Mouse (Mus musculus) urinary bladder, postnatal 36 days (tissue): ENCODE results near the gene Olfr1175-ps.

Source experiments
- DNase-seq, 2 experiments: peaks; one replicate each; pipeline ENCODE4 v3.0.0; 2022; ENCODE audit warnings: low spot score in 2 of 2, mixed read lengths in 1 of 2

The Olfr1175-ps gene

DNA sequence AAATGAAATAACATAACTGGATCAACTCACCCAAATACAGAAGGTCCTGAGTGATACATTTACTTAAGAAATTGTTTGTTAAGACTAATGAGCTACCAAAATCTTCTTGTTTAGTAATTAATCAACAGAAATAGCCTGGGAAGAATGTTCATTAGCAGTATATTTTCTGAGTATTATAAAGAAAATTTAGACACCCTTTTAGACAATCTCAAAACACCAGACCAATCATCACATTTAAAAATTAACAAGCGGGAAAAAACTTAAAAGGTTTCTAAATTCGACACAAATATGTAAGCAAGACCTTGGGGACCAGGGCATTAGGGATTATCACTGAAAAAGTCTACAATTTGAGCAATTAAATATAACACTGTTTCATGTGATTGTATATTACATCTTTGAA is at the start of gene Olfr1175-ps:
Gene Olfr1175-ps (minus strand): TSS at position 101 of the 400 bp plus-strand sequence.
- DNase-seq = no peak

DNA sequence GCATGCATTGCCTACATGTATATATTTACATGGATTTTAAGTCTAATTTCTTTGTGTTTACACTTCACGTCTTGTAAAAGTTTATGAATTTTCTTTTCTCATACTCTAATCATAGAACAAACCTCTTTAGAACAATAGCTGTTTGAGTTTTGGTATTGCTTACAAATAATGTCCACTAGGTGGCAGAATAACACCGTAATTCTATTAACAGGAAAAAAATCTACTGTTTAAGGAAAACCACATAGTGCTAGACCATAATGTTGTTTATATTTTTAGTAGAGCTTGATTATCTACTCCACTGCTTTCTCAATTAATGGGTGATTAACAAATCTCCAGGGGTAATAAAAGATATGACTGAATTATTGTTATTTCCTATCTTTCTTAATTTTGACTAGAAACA is 29.3 kb upstream of the Olfr1175-ps start:
- DNase-seq = no peak

DNA sequence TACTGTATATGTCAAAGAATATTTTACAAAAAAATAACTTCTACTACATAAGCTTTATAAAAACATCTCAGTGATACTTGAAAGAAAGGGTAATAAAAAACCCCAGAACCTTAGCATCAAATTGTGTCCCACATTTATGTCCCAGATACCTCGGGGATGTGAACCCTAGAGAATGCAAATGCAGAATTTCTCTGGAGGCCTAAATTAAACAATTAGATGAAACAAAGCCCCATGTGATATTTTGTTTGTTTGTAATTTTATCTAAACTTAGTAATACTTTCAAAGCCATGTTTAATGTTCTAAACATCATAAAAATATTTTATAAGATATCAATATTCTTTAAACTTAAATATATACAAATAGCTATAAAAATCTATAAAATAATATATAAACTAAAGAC is 19.4 kb upstream of the Olfr1175-ps start, which contains the start of gene Olfr1177-ps:
Gene Olfr1177-ps (minus strand): TSS at position 101 of the 400 bp plus-strand sequence.
- no peak for DNase-seq

DNA sequence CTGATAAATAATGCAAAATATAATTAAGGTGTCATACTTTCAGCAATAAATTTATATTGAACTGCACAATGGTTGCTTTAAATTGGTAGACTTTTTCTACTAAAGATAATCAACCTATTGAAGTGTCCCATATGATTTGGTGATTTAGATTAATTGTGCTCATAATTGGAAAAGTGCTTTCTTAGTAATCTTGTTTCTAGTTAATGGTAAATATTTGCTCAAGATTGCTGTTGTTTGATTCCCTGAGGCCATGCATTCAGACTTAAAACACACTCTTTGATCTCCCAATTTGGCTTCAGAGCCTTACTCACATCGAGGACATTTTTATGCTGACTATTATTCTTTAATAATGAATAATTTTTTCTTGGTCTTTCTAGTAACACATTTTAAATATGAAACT is 9.4 kb upstream of the Olfr1175-ps start, which contains the start of gene Olfr1176:
Gene Olfr1176 (plus strand): TSS at position 301 of the 400 bp plus-strand sequence.
- no peak for DNase-seq

DNA sequence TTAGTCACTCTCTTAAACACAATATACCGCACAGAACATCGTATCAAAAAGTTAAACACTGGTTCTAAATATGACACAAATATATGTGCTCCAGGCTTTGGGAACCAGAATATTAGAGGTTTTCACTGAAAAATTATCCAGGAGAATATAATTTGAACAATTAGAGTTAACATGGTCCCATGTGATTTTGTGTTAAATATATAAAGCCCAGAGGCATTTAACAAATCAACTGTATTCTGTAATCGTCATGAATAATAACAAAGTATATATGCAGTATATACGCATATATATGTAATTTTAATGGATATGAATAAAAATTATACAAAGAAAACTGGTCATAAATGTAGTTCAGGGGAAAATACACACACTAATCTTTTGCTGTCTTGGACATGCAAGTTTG is 12.0 kb downstream of the Olfr1175-ps start, which contains the start of gene Olfr1174-ps:
Gene Olfr1174-ps (minus strand): TSS at position 101 of the 400 bp plus-strand sequence.
- no peak for DNase-seq

DNA sequence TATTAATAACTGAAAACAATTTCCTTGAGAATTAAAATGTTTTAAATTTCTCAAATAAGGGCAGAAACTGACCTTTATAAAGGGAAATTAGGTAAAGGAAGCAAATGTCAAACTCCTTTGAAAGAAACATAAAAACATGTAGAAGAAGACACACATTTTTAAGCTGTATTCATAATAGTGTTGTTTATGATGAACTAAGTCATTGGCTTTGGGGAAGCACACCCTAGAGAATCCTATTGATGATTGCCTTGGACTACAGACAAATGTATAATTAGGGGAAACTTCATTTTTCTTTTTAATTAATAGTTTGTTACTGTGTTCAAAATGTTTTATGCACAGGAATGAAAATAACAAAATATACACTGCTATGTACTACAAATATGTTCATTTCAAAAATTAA is 47.2 kb downstream of the Olfr1175-ps start, which contains the start of gene Olfr1173:
Gene Olfr1173 (minus strand): TSS at position 101 of the 400 bp plus-strand sequence.
- DNase-seq = no peak
